Mouse (Mus musculus): ENCODE measurements around the gene Rps6kb2.
"Not testable (repeated sequence)": the region's sequence is repeated elsewhere in the genome, so short reads cannot be mapped to it uniquely, and the experiment has no call there.

Rps6kb2 gene

DNA sequence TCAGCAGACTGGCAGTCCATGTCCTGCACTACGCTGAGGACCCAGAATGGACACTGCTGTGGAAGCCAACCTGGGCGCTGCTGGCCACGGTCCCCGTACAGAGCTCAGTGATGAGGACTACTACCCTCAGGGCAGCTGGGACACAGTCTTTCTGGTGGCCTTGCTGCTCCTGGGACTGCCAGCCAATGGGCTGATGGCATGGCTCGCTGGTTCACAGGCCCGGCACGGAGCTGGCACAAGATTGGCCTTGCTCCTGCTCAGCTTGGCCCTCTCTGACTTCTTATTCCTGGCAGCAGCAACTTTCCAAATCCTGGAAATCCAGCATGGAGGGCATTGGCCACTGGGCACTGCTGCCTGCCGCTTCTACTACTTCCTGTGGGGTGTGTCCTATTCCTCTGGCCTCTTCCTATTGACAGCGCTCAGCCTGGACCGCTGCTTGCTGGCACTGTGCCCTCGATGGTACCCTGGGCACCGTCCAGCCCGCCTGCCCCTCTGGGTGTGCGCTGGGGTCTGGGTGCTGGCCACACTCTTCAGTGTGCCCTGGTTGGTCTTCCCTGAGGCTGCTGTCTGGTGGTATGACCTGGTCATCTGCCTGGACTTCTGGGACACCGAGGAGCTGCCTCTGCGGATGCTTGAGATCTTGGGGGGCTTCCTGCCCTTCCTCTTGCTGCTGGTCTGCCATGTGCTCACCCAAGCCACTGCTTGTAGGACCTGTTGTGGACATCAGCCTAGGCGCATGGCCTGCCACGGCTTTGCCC lies 20.6 kb downstream of the Rps6kb2 start:
- in situ Hi-C loops (cut with MboI; ENCODE audit: low sequenced_read_pairs): no loop called here

DNA sequence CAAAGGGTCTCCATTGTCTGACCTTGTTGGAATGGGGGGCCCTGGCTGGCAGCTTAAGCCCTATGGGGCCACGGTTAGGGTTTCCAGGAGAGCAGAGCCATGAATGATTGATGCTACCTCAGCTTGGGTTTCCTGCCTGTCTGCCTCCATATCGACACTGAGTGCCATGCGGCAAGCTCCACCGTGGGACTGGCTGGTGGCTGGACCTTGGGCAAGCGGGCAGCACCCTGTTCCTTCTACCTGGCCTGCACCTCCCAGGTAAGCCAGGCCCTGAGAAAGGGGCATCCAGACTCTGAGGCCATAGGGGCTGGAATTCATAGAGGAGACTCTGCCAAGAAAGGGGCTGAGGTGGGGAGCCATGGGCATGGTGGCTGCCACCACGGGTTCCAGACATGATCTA lies 23.0 kb downstream of the Rps6kb2 start:
- in situ Hi-C loops (cut with MboI; ENCODE audit: low sequenced_read_pairs): no loop called here

- in situ Hi-C loops (cut with MboI; ENCODE audit: low sequenced_read_pairs): no loop called here
These were observed 23.7 kb downstream of the Rps6kb2 start, which contains the start of gene Gpr152 for GRCm38 (mm10) chr19:4139446-4139845. Gpr152 (plus strand) TSS chr19:4139787.

GRCm38 (mm10) chr19:4137913-4138312 lies 25.2 kb downstream of the Rps6kb2 start:
- in situ Hi-C loops (cut with MboI; ENCODE audit: low sequenced_read_pairs): no loop called here

DNA sequence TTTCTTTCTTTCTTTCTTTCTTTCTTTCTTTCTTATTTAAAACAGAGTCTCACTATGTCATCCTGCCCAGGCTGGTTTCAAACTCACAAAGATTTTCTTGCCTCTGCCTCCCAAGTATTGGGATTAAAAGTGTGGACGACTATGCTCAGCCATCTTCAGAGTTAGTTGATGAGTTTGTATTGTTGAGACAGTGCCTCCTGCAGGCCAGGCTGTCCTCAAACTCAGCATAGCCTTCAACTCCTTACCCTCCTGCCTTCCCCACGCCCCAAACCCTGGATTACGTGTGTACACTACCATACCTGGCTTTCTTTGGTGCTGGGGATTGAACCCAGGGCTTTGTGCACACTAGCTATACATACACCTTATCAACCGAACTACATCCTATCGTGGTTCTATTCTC lies 26.7 kb downstream of the Rps6kb2 start:
- in situ Hi-C loops (cut with MboI; ENCODE audit: low sequenced_read_pairs): no loop called here

- in situ Hi-C loops (cut with MboI; ENCODE audit: low sequenced_read_pairs): not testable (repeated sequence)
These were observed 27.2 kb downstream of the Rps6kb2 start for GRCm38 (mm10) chr19:4135963-4136345.

- in situ Hi-C loops (cut with MboI; ENCODE audit: low sequenced_read_pairs): not testable (repeated sequence)
These were observed 27.8 kb downstream of the Rps6kb2 start for GRCm38 (mm10) chr19:4135229-4135962.

GRCm38 (mm10) chr19:4134354-4134753 lies 28.8 kb downstream of the Rps6kb2 start:
- in situ Hi-C loops (cut with MboI; ENCODE audit: low sequenced_read_pairs): no loop called here

- in situ Hi-C loops (cut with MboI; ENCODE audit: low sequenced_read_pairs): no loop called here
These were observed 31.4 kb downstream of the Rps6kb2 start for GRCm38 (mm10) chr19:4131768-4132167.

GRCm38 (mm10) chr19:4131075-4131474 lies 32.1 kb downstream of the Rps6kb2 start:
- in situ Hi-C loops (cut with MboI; ENCODE audit: low sequenced_read_pairs): no loop called here

- in situ Hi-C loops (cut with MboI; ENCODE audit: low sequenced_read_pairs): no loop called here
These were observed 33.0 kb downstream of the Rps6kb2 start for GRCm38 (mm10) chr19:4130106-4130505.

DNA sequence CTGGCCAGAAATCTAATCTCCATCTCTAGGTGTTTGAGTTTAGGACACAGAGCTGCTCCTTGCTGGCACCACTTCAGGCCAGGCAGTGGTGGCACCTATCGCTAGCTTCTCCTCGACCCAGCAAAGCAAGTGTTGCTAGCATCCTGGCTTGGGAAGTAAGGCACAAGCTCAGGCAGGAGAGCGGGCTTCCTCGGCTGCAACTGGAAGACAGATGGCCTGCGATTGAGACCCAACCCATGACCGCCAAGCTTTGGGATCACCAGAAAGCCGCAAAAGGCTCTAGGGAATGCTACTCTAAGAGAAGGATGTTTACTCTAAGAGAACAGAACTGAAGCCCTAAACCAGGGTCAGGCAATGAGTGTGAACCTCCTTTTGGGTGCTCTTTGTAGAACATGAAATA lies 33.7 kb downstream of the Rps6kb2 start:
- in situ Hi-C loops (cut with MboI; ENCODE audit: low sequenced_read_pairs): no loop called here

DNA sequence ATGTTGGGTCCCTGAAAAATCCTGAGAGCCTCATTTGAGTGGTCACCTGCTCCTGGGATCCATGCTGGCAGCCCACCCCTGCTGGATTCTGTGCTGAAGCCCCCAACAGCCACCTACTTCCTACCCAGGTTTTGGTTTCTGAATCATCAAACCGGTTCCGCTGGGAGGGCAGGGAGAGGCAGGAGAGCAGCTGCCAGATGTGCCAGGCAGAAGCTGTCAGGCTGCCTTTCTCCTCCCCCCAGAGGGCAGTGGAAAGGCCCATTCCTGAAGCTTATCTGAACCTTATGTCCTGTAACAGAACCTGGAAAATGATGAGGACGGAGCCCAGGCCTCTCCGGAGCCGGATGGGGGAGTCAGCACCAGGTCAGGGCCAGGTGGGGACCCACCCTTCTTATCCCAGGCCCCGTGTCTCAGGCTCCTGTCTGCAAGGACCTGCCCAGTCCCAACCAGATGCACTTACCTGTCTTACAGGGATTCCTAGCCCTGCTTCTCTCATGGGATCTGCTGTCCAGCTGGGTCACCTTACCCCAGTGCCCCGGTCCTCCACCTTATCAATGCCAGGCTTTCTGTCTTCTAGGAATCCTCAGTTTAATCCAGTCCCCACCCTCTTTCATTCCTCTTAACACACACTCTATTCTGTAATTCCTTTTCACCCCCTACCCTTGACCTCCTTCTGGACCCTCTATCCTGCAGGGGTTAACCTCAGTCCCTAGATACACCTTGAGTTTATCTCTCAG lies 36.2 kb downstream of the Rps6kb2 start:
- in situ Hi-C loops (cut with MboI; ENCODE audit: low sequenced_read_pairs): no loop called here

DNA sequence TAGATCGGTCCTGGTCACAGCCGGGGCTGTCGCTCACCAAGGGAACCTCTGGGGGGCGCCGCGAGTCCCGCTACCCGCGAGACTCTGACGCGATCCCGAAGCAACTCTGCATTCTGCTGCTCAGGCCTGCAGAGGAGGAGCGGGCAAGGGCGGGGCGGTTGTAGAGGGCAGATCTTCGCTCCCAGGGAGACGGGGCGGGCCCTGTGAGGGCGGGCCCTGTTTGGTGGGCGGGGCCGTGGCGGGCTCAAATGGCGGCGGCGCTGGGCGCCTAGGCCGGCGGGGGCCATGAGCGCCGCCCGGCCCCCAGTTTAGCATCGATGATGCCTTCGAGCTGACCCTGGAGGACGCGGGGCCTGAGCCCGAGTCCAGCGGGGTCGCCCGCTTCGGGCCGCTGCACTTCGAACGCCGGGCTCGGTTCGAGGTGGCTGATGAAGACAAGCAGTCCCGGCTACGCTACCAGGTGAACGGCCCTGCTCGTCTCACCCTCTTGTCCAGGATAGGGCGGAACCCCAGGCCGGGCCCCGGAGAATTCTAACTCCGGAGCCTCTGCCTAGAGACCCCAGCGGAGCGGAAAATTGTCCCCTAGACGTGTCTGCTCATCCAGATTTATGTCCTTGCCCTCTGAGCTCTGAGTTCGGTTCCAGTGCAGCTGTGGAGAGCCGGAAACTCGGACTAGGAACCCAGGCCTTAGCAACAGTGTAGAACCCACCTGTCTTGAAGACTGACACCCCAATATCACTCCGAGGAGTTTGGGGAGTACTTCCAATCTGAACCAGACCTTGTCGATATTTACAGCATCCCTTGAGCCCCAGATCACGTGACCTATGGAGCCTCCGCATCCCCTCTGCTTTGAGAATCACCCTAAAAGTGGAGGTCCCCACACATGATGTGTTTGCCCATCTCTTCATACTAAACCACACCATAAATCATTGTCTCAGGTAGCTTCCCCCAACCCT lies 37.1 kb downstream of the Rps6kb2 start, which contains the start of gene Aip:
TSS of gene Aip (minus strand) at position 118 of the 956 bp plus-strand sequence.
- in situ Hi-C loops (cut with MboI; ENCODE audit: low sequenced_read_pairs): no loop called here

- in situ Hi-C loops (cut with MboI; ENCODE audit: low sequenced_read_pairs): not testable (repeated sequence)
These were observed 37.9 kb downstream of the Rps6kb2 start for GRCm38 (mm10) chr19:4125268-4125667.

DNA sequence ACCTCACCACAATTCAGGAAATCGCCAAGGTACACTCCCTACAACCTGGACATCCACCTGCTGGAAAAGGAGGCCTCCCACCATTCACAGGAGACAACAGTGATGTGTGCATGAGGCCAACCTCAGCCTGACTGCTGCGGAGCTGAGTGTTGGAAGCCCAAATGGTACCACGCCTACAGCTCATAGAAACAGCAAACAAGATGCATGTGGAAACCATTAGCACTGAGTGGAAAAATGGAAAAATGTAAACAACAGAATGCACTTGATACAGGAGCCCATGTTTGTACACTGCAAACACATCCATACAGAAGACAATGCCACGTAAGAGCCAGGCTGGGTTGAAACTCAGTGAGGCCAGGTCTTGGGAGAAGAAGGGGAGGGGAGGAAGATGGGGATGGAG lies 38.7 kb downstream of the Rps6kb2 start:
- in situ Hi-C loops (cut with MboI; ENCODE audit: low sequenced_read_pairs): no loop called here

DNA sequence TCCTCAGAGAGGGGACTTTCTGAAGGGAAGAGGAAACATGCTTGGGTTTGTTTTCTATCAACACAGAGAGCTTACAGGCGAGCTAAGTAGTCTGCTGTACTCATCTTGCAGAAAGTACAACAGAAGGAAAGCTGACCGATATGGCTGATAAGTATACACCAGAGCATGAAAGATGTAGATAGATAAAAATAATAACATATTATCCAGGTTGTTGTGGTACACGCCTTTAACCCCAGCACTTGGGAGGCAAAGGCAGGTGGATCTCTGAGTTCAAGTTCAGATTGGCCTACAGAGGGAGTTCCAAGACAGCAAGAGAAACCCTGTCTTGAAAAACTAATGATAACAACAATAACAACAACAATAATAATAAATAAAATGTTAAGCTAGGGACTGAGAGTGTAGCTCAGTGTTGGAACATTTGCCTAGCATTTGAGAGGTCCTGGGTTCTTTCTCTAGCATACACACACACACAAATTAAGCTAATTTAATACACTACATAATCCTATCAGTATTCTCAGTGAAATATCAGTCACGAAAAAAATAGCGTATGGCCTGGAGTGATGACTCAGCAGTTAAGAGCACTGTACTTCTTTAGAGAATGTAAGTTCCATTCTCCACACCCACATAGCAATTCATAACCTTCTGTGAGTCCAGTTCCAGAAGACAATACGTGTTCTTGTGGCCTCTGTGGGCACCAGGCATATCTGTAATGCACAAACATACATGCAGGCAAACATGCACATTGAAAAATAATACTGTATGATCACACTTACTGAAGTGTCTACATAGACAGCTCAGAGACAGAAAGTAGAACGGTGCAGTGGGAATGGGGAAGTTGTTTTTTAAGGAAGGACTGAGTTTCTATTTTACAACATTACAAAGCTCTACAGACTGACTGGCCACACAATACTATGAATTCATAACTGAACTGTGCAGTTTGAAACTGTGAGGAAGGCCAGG lies 40.5 kb downstream of the Rps6kb2 start:
- in situ Hi-C loops (cut with MboI; ENCODE audit: low sequenced_read_pairs): no loop called here

DNA sequence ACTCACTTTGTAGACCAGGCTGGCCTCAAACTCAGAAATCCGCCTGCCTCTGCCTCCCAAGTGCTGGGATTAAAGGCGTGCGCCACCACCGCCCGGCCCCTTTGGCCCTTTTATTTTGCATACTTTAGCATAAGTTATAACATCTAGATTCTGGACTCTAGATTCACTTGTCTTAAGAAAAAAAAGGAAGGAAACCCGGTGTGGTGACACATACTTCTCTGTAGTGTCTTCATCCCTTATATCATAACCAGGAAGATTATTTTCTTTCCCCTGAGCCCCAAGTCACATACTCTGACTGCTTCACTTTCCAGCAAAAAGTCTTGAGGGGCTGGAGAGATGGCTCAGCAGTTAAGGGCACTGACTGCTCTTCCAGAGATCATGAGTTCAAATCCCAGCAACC lies 41.3 kb downstream of the Rps6kb2 start:
- in situ Hi-C loops (cut with MboI; ENCODE audit: low sequenced_read_pairs): not testable (repeated sequence)

GRCm38 (mm10) chr19:4121097-4121805 lies 41.9 kb downstream of the Rps6kb2 start:
- in situ Hi-C loops (cut with MboI; ENCODE audit: low sequenced_read_pairs): no loop called here

Measured in CH12F3 (cell line).